Mouse (Mus musculus) MEL (cell line): ENCODE measurements around the gene Otp. TPM values are rescaled to one million over a fixed set of nuclear protein-coding genes. Genes with fewer than 3 reads are reported as not detected.
A peak's percentile ranks its signal among the peaks of the same experiment; 100 is the strongest.

Experiments
- DNase-seq: peaks from one replicate; pipeline ENCODE4 v3.0.0; 2011; ENCODE audit warnings: low read depth, low spot score
- H3K27ac ChIP-seq: 2 replicates; pipeline ENCODE4 v1.5.1; 2012; ENCODE audit warnings: low read depth, mild to moderate bottlenecking, control low read depth, low read length, moderate library complexity; ENCODE audit not compliant: control insufficient read depth
- H3K27me3 ChIP-seq, 2 experiments: fragments of 150-350 bp in 1 of 2; sonication (generic) in 1 of 2; 2 replicates each; pipeline ENCODE4 v1.6.1; 2012; ENCODE audit warnings: low read length in 2 of 2, mild to moderate bottlenecking in 2 of 2, improper control_type of control experiment in 1 of 2, moderate library complexity in 1 of 2; ENCODE audit not compliant: insufficient read depth in 2 of 2, control insufficient read depth in 1 of 2
- H3K36me3 ChIP-seq, 2 experiments: 2 replicates each; pipeline ENCODE4 v1.6.1; 2012 to 2014; ENCODE audit warnings: low read length in 2 of 2, improper control_type of control experiment in 1 of 2, inconsistent platforms in 1 of 2, mild to moderate bottlenecking in 1 of 2; ENCODE audit not compliant: insufficient read depth in 2 of 2, control insufficient read depth in 1 of 2
- H3K4me1 ChIP-seq, 2 experiments: fragments of 150-350 bp in 1 of 2; sonication (generic) in 1 of 2; 2 replicates each; pipeline ENCODE4 v1.6.1; 2012; ENCODE audit warnings: low read length in 2 of 2, improper control_type of control experiment in 1 of 2, mild to moderate bottlenecking in 1 of 2; ENCODE audit not compliant: insufficient read depth in 2 of 2, control insufficient read depth in 1 of 2
- H3K4me3 ChIP-seq, 2 experiments: fragments of 150-350 bp in 1 of 2; sonication (generic) in 1 of 2; 2 replicates each; pipeline ENCODE4 v1.5.1; 2012; ENCODE audit warnings: low read depth in 2 of 2, low read length in 2 of 2, mild to moderate bottlenecking in 2 of 2, moderate library complexity in 2 of 2, control low read depth in 1 of 2, improper control_type of control experiment in 1 of 2; ENCODE audit not compliant: control insufficient read depth in 1 of 2, insufficient read depth in 1 of 2
- H3K79me2 ChIP-seq: 2 replicates; pipeline ENCODE4 v1.6.1; 2012; ENCODE audit warnings: mild to moderate bottlenecking, low read length, moderate library complexity; ENCODE audit not compliant: control insufficient read depth, poor library complexity, insufficient read depth
- H3K9ac ChIP-seq: 2 replicates; pipeline ENCODE4 v1.6.1; 2012; ENCODE audit warnings: low read depth, mild to moderate bottlenecking, control low read depth, low read length, moderate library complexity; ENCODE audit not compliant: control insufficient read depth, poor library complexity, severe bottlenecking
- H3K9me3 ChIP-seq: fragments of 150-350 bp; sonication (generic); replicated peaks from 2 replicates; pipeline ENCODE4 v1.6.1; 2012; ENCODE audit warnings: mild to moderate bottlenecking, low read length, improper control_type of control experiment, moderate library complexity; ENCODE audit not compliant: insufficient read depth
- BHLHE40 ChIP-seq: IDR thresholded peaks from 2 replicates; pipeline ENCODE4 v1.6.1; 2012; ENCODE audit warnings: low read depth, mild to moderate bottlenecking, inconsistent platforms, low read length, improper control_type of control experiment, borderline replicate concordance
- E2F4 ChIP-seq: IDR thresholded peaks from 2 replicates; pipeline ENCODE4 v1.6.1; 2011; ENCODE audit warnings: low read depth, low read length, improper control_type of control experiment, borderline replicate concordance
- ELF1 ChIP-seq: IDR thresholded peaks from 2 replicates; pipeline ENCODE4 v1.6.1; 2014; ENCODE audit warnings: low read depth, mild to moderate bottlenecking, inconsistent platforms, low read length, improper control_type of control experiment, moderate library complexity
- EP300 ChIP-seq, 2 experiments: IDR thresholded peaks; 2 replicates each; pipeline ENCODE4 v1.6.1; 2011; ENCODE audit warnings: improper control_type of control experiment in 2 of 2, low read length in 2 of 2, low read depth in 1 of 2, mild to moderate bottlenecking in 1 of 2
- HCFC1 ChIP-seq: IDR thresholded peaks from 2 replicates; pipeline ENCODE4 v1.6.1; 2012; ENCODE audit warnings: low read depth, mild to moderate bottlenecking, inconsistent platforms, low read length, improper control_type of control experiment, moderate library complexity
- JUND ChIP-seq: IDR thresholded peaks from 2 replicates; pipeline ENCODE4 v1.6.1; 2011; ENCODE audit warnings: low read depth, mild to moderate bottlenecking, improper control_type of control experiment, low read length
- KAT2A ChIP-seq: conservative IDR thresholded peaks from 2 replicates; pipeline ENCODE4 v1.6.1; 2012; ENCODE audit warnings: low read depth, low read length, improper control_type of control experiment, inconsistent platforms
- MAZ ChIP-seq: IDR thresholded peaks from 2 replicates; pipeline ENCODE4 v1.6.1; 2012; ENCODE audit warnings: low read depth, mild to moderate bottlenecking, inconsistent platforms, low read length, improper control_type of control experiment
- MEF2A ChIP-seq: IDR thresholded peaks from 2 replicates; pipeline ENCODE4 v1.6.1; 2014; ENCODE audit warnings: low read depth, mild to moderate bottlenecking, inconsistent platforms, low read length, improper control_type of control experiment; ENCODE audit not compliant: poor library complexity, insufficient replicate concordance, severe bottlenecking; ENCODE audit errors: extremely low read depth
- MYC ChIP-seq: IDR thresholded peaks from 2 replicates; pipeline ENCODE4 v1.6.1; 2011; ENCODE audit warnings: low read depth, mild to moderate bottlenecking, low read length, improper control_type of control experiment, moderate library complexity
- NRF1 ChIP-seq: IDR thresholded peaks from 2 replicates; pipeline ENCODE4 v1.6.1; 2014; ENCODE audit warnings: low read depth, mild to moderate bottlenecking, inconsistent platforms, low read length, improper control_type of control experiment, moderate library complexity; ENCODE audit not compliant: poor library complexity, insufficient read depth, severe bottlenecking
- POLR2A ChIP-seq, 2 experiments: IDR thresholded peaks; 2 replicates each; pipeline ENCODE4 v1.6.1; 2011 to 2012; ENCODE audit warnings: low read length in 2 of 2, mild to moderate bottlenecking in 2 of 2, control low read depth in 1 of 2, improper control_type of control experiment in 1 of 2, low read depth in 1 of 2, moderate library complexity in 1 of 2; ENCODE audit not compliant: control insufficient read depth in 1 of 2, insufficient read depth in 1 of 2, poor library complexity in 1 of 2
- POLR2AphosphoS5 ChIP-seq: IDR thresholded peaks from 2 replicates; pipeline ENCODE4 v1.6.1; 2012; ENCODE audit warnings: low read depth, borderline replicate concordance, mild to moderate bottlenecking, inconsistent platforms, low read length, moderate library complexity, mixed read lengths
- RAD21 ChIP-seq: IDR thresholded peaks from 2 replicates; pipeline ENCODE4 v1.6.1; 2011; ENCODE audit warnings: mild to moderate bottlenecking, low read depth, low read length, improper control_type of control experiment
- SMC3 ChIP-seq: IDR thresholded peaks from 2 replicates; pipeline ENCODE4 v1.6.1; 2011; ENCODE audit warnings: low read depth, low read length, improper control_type of control experiment
- TAL1 ChIP-seq: IDR thresholded peaks from 2 replicates; pipeline ENCODE4 v1.6.1; 2012; ENCODE audit warnings: mild to moderate bottlenecking, inconsistent platforms, low read length, moderate library complexity, mixed read lengths
- ZC3H11A ChIP-seq: IDR thresholded peaks from 2 replicates; pipeline ENCODE4 v1.6.1; 2012; ENCODE audit warnings: low read depth, mild to moderate bottlenecking, inconsistent platforms, low read length, improper control_type of control experiment
- polyA plus RNA-seq, 2 experiments: library from polyadenylated mRNA; stranded (reverse) in 1 of 2; unstranded in 1 of 2; fragments of >175 nt in 1 of 2; fragments of >200 nt in 1 of 2; gene quantifications; 2 replicates each; pipeline versions ENCODE4 v1.2.1 to v1.2.4; 2012; ENCODE audit warnings: low replicate concordance in 2 of 2, low read depth in 1 of 2; ENCODE audit not compliant: insufficient read length in 2 of 2, insufficient read depth in 1 of 2, missing spikeins in 1 of 2
- total RNA-seq: library from RNA; depleted of rRNA; stranded (reverse); fragments of 300-350 nt; gene quantifications from 2 replicates; pipeline ENCODE4 v1.2.3, GENCODE M21; 2012

Gene Otp
- total and polyA plus RNA-seq, 3 experiments: not detected

DNA sequence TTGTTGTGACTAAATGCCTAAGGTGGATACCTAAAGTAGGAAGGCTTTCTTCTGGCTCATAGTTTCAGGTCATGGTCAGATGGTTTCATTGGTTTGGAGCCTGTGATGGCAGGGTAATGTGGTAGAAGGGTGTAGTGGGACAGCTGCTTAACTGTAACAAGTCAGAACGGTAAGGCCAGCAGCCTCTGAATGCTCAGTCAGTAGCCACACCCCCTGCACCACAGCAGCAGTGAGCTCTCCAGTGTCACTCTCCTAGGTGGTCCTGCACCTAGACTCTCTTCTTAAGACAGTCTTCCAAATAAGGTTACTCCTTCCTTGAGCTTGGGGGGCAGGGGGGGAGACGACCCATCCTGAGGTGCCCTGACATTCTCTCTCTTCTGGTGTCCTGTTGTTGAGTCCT, 47.6 kb upstream of the Otp start:
- Histone ChIP-seq H3K4me1 (peaks cover 0 to 3% of the 10 kb centered on the region in 2 experiments; a peak in 1 of 4 replicates), H3K27me3 (no peaks in the 10 kb centered on the region), H3K4me3 (no peak overlapping the region), H3K9me3 (no peaks in the 10 kb centered on the region), H3K9ac (no peak overlapping the region), H3K27ac (no peak overlapping the region), H3K36me3 (peaks cover 0 to 6% of the 10 kb centered on the region in 2 experiments; a peak in 2 of 4 replicates), H3K79me2 (peaks cover 3% of the 10 kb centered on the region; the same call in 1 of the 2 replicates)
- TF ChIP-seq RAD21 (no peak), EP300 (IDR thresholded peaks at IDR 0.05; ENCODE audit: low read depth in 1 of 2, low read length in 2 of 2) (no peak), BHLHE40 (no peak), MAZ (no peak), SMC3 (no peak), POLR2A (IDR thresholded peaks at IDR 0.05; ENCODE audit: control insufficient read depth in 1 of 2, insufficient read depth in 1 of 2, low read depth in 1 of 2, low read length in 2 of 2, poor library complexity in 1 of 2) (no peak), POLR2AphosphoS5 (no peak), TAL1 (no peak), MYC (no peak)
- DNase-seq: no peak

DNA sequence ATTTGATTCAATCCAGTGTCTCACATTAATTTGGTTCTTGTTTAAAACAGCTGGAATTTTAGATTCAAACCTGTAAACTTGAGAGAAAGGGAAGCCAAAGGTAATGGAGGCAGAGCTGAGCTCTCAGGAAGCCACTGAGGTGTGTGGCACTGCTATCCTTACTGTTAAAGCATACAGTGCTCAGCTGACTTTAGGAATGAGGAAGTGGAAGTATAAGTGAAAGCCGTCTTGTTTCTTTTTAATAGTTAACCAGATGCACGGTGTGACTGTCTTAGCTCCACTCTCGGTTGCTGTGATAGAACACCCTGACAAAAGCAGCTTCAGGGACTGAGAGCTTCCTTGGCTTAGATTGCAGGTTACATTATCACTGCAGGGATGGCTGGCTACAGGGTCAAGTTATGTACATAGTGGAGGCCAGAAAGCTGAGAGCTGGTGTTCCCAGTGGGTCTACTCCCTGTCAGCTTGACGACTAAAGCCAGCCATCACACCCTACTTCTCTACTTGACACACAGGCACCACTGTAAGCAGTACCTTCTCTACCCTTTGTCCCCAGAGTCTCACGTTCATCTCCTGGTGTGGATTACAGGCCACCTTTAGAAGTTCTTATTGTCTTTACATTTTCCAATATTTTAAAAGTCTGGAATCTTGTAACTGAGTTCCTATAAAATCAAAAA, 37.2 kb upstream of the Otp start:
- DNase-seq: peak; percentile 18
- Histone ChIP-seq H3K9me3 (no peaks in the 10 kb centered on the region), H3K27me3 (no peaks in the 10 kb centered on the region), H3K4me1 (no peaks in the 10 kb centered on the region), H3K4me3 (no peak overlapping the region), H3K36me3 (peaks cover 0 to 19% of the 10 kb centered on the region in 2 experiments; a peak in 2 of 4 replicates), H3K27ac (no peak overlapping the region), H3K9ac (no peak overlapping the region), H3K79me2 (no peaks in the 10 kb centered on the region)
- TF ChIP-seq JUND (no peak), KAT2A (no peak), HCFC1 (no peak), ZC3H11A (no peak), NRF1 (no peak), ELF1 (peak; percentile 16; the same call in 1 of the 2 replicates), E2F4 (no peak), MAZ (no peak), MEF2A (no peak)
